Mouse (Mus musculus) ES-CJ7 (cell line): ENCODE results near the gene Uba52.

Experiments used
- DNase-seq: peaks from one replicate; pipeline ENCODE4 v3.0.0; 2011; ENCODE audit warnings: low read depth, low spot score

The Uba52 gene

DNA sequence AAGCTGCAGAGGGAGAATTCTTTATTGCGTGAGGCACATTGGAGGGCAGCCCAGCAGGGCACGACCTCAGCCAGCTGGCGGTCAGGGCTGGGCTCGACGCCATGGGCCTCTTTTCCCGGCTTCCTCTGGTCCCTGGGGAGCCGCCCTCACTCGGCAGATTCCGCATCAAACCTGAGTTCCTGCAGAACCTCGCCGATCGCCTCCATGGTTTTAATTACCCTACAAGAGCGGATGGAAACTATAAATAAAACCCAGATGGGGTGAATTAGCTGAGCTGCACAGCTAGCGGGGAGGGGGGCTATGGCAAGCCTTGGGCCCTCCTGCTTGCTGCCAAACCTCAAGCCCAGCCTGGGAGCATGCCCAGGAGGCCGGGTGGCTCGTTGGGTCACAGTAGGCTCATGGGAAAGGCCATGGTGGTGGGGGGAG is 6.3 kb downstream of the Uba52 start:
- DNase-seq = no peak

DNA sequence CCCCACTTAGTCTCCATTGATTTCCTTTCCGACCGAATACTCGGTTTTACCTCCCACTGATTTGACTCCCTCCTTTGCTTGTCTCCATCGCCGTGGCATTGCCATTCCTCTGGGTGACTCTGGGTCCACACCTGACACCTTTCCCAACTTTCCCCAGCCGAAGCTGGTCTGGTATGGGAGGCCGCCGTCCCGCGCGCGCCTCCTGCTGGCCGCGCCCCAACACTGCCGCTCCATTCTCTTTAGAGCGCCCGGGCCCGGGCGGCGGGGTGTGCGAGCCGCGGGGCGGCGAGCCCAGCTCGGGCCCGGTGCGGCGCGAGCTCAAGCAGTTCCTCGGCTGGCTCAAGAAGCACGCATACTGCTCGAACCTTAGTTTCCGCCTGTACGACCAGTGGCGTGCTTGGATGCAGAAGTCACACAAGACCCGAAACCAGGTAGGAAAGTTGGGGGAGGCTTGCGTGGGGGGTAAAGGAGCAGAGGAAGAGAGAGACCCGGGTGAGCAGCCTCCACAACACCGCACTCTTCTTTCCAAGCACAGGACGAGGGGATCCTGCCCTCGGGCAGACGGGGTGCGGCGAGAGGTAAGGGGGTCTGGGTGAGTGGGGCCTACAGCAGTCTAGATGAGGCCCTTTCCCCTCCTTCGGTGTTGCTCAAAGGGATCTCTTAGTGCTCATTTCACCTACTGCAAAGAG is 7.4 kb downstream of the Uba52 start:
- DNase-seq = peak; percentile 72

DNA sequence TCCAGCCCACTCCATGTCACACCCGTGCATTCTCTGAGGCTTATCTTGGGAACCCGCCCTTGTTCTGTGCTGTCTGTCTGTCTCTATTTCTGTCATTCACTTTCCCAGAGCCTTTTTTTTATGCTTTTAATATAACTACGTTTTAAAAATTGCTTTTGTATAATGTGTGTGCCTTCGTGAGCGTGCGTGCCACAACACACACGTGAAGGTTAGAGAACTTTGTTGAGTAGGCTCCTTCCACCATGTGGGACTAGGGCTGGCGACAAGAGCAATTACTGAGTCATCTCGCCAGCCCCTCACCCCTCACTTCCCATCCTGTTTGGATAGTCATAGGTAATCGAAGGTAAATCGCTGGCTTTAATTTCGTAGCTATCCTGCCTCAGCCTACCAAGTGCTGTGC is 8.1 kb downstream of the Uba52 start:
- DNase-seq = peak; percentile 14

DNA sequence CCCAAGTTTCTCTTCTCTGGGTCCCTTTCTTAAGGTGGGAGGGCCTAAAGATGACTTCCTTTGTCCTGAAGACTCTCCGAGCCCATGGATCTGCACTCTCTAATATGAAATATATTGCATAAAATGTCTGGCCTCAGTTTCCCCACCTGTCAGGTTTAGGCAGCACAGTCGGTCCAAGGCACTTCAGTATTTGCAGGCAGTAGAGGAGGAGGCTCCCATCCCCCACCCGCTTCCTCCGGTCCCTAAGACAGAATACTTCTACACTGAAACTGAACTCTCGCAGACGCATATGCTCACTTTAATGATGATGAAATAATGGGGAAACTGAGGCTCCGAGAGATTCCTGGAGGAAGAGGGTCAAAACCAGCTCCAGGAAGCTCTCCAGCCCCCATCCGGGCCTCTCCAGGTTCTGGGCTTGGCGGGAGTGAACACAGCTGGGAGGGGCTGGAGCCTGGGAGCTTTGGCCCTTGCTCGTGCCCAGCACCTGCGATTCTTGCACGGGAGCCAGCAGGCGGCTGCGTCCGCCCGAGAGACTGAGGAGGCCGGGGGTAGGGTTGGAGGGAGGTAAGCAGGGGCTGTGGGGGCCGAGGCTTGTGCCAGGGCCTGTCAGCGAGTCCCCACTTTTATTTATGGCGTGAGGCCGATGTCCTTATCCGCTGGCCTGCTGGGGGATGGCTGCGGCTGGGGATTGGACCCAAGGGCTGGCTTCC is 8.6 kb downstream of the Uba52 start:
- DNase-seq = peak; percentile 27

DNA sequence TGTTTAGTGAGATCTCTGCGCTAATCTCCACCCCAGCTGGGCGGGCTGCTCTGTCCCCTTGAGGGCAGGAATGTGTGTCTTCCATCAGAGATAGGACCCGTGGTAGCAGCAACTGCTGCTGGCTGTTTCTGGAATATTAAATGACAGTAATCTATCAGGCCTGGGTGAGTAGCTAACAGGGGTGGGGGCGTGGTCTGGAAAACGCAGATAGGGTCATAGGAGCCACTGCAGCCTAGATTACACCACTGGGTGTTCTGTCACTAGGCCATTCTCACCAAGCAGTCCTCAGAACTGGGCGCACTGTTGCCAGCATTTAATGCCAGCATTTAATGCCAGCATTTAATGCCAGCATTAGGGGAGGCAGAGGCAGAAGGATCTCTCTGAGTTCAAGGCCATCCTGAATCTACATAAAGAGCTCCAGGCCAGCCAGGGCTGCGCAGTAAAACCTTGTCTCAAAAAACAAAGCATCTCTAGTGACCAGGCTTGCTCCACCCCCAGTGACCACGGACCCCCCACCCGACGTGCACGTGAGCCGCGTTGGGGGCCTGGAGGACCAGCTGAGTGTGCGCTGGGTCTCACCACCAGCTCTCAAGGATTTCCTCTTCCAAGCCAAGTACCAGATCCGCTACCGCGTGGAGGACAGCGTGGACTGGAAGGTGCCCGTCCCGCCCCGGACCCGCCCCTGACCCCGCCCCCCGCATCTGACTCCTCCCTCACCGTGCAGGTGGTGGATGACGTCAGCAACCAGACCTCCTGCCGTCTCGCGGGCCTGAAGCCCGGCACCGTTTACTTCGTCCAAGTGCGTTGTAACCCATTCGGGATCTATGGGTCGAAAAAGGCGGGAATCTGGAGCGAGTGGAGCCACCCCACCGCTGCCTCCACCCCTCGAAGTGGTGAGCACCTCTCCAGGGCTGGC is 10.0 kb downstream of the Uba52 start:
- peak; percentile 69 for DNase-seq

DNA sequence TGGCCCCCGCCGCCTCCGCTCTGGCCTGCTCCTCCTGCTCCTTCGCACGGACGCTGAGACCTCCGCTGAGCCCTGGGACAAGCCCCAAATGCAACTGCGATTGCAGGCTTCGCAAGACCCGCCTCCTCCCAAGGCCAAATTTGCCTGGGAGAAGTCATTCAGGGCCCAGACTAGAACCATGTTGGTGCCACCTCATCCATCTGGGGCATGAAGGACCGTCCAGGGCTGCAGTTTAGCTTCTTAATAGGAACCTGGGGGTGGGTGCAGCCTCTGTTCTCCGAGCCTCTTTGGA is 14.9 kb downstream of the Uba52 start:
- peak; percentile 26 for DNase-seq

DNA sequence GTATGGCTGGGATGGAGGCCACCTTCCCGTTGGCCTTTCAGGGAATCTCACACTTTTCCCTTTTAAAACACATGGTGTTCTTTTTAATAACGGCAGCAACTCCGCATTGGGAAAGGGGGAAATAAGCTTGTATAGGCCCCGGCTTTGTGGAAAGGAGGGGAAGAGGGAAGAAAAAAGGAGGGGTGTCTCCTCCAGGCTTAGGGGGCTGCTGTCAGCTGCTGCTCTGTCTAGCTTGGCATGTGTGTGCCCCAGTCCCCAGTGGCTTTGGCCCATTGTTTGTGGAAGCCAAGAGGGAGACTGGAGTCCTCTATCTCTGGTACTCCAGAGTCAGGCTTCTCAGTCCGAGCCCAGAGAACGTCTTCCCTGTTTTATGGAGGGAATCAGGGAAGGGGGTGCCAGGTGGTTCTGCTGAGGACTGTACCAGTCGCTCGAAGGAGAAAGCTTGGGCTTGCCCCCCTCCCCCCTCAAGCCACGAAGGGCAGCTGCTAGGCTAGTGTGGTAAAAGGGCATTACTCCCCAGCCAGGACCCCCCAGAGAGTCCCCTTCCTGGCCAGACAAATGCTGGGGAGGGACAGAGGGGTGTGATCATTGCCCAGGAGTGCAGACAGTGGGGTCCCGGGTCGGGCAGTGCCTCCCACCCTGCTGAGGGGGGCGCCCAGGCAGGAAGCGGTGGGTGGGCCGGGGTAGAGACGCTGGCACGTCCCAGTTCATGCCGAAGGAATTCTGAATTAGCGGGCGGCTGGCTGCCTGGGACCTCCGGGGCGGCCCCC is 15.4 kb downstream of the Uba52 start:
- DNase-seq = no peak

DNA sequence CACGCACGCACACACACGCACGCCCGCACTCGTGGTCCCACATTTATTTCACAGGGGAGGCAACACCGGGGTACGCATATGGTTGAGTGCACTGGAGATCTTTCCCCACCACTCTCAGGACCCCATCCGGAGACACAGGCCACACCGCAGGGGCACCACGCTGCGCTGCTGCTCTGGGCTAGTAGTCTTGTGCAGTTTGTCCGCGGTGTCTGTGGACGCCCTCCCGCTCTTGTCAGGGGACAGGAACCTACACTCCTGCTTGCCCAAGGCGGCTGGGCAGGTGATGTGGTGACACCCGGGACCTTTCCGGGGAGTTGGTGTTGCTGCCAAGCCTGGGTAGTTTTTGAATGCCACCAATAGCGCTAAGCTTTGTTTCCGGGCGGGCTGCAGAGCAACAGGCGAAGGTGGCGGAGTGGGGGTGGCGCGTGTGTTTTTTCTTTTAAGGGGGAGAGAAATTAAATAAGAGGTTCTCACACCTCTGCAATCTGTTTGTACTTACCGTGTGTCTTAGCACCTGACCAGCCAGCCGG is 16.1 kb downstream of the Uba52 start:
- DNase-seq = peak; percentile 36

DNA sequence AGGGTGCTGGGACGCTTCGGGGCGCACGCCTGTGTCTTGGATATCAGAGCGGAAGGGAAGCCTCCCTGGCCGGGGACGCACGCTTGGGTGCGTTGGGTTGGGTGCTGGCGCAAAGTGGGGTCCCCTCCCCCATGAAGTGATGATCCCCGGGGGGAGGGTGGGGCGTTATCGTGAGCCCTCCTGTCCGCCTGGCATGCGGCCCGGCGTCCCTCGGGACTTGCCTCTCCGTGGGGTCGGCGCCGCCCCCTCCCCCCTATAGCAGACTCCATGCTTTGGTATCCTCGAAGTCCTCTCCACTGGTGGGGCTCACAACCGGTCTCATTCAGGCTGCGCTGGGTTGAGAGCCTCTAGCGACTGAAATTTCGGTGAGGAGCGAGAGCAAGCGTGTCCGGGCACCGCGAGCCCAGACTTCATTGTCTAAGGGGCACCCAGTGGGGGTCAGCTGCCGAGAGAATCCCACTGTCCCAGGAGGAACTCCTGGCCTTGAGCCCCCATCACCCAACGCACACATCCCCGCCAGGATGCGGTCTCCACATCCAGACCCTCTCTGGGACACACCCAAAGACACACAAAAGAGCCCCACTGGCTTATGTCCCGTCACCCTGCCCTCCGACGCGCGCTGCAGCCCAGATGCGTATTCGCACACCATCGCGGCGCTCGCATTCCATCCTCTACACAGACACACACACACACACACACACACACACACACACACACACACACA is 16.7 kb downstream of the Uba52 start:
- DNase-seq = peak; percentile 54

DNA sequence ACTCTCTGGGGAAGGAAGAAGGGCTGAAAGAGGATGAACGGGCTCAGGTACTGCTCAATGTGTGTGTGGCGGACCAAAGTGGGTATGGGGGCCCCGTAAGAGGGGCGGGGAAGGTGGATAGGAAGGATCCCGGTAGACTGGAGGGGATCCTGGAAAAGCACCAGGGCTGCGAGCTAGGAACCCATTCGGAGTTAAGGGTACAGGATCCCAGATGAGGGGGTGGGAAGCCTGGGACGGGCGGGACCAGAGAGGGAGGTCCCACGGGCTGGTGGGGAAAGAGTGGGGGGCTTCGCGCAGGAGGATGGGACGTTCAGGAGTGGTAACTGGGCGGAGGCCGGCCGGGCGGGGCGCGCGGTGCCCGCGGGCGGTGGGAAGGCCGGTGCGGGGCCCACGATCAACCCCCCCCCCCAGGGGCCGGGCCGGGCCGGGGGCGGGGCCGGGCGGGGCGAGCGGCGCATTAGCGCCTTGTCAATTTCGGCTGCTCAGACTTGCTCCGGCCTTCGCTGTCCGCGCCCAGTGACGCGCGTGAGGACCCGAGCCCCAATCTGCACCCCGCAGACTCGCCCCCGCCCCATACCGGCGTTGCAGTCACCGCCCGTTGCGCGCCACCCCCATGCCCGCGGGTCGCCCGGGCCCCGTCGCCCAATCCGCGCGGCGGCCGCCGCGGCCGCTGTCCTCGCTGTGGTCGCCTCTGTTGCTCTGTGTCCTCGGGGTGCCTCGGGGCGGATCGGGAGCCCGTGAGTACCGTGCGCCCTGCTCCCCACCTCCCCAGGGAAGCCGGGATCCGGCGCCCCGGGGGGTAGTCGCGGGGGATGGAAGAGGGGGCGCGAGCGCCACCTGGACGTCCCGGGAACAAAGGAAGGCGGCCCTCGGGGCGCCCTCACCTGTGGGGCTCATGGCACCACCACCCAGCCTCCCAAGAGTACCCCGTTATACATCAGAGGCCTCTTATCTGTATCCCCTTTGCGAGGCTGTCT is 17.6 kb downstream of the Uba52 start, which contains the start of gene Crlf1:
TSS of gene Crlf1 (plus strand) at position 495 of the 977 bp plus-strand sequence.
- peak; percentile 27 for DNase-seq

DNA sequence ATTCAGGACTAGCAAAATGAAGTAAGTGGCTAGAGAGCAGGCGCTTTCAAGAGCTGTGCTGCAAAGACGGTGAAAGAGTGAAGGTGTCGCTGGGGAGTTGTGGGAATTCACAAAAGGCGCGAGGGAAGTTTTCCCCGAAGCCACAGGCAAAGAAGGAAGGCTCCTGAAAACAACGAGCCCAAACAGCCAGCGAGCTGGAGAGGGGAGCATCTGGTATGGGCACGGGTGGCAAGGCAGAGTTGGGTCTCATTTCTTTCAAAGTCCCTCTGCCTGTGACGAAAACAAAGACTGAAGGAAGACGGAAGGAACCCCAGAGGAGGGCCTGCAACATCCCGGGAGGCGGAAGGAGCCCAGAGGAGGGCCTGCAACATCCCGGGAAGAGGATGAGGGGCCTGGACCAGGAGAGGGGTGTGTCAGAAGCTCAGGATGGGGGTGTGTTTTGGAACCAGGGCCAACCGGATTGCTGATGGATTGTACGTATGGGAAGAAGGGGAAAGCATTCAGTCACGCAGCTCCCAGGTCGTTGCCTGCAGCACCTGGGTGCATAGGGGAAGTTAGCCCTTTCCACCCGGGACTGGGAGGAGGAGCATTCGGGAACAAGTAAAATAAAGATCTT is 19.6 kb downstream of the Uba52 start:
- peak; percentile 79 for DNase-seq

DNA sequence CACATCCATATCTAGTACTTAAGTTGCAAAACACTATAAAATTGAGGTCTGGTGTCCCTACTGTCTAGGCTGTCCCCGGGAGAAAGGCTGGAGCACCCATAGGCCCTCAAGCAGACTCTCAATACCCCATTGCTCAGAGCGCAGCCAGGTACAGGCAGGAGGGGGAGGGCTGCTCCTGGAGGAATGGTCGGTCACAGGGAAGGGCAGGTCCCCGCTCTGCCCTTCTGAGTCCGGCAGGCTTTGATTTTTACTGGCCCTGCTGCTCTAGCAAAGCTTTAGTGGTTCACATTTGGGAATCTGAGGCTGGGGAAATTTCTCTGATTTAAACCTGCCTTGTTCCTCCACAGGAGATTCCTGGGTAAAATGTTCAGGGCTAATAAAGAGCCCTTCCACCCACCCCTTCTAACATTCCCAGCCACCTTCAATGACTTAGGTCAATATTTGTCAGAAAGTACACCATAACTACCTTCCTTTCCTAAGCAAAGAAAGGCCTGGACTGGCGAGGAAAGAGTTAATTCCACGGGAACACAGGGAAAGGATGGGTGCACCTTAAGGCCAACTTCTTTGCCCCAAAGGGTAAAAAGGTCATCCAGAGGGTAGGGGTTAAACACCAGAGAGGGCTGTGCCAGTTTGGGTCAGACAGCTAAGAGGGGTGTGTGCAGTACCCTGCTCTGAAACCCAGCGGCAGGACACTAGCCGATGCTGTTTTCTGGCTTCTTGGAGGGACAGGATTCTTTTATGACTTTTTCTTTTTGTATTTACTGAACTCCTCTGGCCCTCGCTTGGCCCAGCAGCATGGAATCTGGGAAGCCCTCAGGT is 20.3 kb downstream of the Uba52 start:
- DNase-seq = no peak

DNA sequence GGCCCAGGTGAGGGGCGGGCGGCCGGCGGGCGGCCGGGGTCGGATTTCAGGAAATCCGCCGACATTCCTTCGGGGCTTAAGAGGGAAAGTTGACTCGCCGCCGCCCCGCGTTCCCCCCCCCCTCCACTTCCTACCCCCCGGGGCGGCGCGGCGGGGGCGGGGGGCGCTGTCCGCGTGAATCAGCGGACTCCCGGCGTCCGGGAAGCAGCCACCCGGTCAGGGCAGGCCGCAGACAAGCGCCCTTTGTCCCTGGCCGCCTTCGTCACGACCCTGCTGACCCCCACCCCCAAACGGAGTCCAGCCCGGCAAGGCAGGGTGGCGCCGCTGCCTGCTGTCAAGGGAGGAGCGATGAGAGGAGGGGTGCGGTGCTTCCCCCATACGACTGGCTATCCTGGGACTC is 21.0 kb downstream of the Uba52 start:
- DNase-seq = no peak

DNA sequence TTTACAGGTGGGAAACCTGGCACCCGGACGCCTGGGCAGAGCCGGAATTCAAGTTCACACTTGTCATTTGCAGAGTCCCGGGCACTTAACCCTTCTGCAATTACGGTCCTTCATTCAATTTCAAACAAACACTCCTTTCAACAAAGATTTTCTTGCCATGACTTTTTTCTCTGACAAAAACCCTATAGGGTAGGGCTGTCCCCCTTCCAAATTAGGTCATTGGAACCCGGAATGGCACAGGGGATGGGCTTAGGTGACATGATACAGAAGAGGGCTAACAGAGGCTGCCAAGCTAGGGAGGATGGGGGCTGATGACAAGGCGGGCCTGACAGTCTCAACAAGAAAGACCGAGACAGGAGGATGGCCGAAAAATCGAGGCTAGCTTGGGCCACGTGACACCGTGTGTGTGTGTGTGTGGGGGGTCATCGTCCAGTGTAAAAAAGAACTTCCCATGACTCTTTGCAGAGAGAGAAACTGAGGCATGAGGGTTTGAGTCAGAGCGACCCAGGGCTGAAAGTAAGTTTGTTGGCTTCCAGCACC is 21.6 kb downstream of the Uba52 start:
- peak; percentile 24 for DNase-seq

DNA sequence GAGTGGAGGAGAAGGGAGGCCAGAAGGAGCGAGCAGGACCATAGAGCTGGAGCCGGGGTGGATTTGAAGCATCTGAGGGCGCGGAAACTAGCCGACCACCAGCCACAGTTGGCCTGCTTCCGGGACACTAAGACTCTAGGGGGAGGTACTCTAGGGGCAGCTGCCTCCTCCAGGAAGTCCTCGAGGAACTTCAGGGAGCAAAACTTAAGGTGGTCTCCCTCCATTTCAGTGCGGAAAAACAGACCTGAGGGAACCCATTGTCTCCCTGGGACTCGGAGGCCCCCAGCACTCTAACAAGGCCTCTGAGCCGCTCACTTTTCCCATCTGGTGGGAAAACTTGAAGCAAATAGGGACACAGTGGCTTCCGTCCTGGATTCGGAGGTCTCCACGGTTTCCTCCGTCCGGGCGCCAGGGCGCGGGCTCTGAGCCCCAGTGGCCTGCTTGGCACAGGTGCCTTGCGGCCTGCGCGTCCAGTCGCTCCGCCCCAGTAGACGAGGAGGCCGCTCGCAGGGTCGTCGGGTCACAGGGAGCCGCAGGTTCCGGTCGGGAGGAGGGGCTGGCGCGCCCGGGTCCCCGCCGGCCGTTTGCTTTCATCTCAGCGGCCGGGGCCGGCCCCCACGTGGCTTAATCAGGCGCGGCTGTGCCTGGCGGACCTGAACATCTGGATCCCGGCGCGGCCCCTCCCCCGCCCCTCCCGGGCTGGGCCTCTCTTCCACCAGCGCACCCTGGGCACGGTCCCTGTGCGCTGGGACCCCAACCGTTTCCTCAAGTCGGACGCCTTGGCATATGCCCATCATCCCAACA is 22.4 kb downstream of the Uba52 start:
- peak; percentile 39 for DNase-seq

DNA sequence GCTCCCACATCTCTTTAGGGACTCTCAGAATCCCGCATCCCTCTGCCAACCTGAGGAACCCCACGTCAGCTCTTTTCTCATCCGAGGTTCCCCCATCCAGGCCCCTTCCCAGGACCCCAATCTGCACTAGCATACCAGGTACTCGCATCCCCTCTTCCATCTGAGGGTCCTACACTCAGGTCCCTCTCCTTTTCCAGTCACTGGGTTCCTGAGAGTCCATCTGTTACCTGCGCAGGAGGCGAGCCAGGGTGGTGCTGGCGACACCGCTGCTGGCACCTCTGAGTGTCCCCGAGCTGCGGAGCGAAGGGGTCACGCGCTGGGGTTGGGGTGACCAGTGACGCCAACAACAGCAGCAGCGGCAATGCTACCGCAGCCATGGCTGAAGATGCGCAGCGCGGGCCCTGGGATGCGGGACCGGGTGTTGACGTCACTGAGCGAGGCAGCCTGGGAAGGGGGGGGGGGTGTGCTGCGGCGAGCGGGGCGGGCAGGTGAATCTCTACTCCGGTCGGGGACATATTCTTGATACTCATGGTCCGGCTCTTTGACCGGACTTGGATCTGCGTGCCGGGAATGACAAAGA is 23.6 kb downstream of the Uba52 start, which contains the start of gene Tmem59l:
TSS of gene Tmem59l (minus strand) at position 418 of the 580 bp plus-strand sequence.
- no peak for DNase-seq
